Mouse (Mus musculus): Measurements from ENCODE around the gene Ankrd11. TPM values are rescaled to one million over a fixed set of nuclear protein-coding genes. Genes with fewer than 3 reads are reported as not detected.

Gene Ankrd11
- 100 to 1,000 TPM; 165 to 176 TPM for total RNA-seq (2021)
- long read RNA-seq, experiment 1, full-length matches to known transcripts, result 5 of 81 reads
- long read RNA-seq, experiment 1, partial matches to known transcripts, result 60 of 81 reads
- long read RNA-seq, experiment 1, other reads (novel, unspliced or antisense), result 16 of 81 reads
- long read RNA-seq, experiment 2, full-length matches to known transcripts, result 3 of 96 reads
- long read RNA-seq, experiment 2, partial matches to known transcripts, result 77 of 96 reads
- long read RNA-seq, experiment 2, other reads (novel, unspliced or antisense), result 16 of 96 reads

DNA sequence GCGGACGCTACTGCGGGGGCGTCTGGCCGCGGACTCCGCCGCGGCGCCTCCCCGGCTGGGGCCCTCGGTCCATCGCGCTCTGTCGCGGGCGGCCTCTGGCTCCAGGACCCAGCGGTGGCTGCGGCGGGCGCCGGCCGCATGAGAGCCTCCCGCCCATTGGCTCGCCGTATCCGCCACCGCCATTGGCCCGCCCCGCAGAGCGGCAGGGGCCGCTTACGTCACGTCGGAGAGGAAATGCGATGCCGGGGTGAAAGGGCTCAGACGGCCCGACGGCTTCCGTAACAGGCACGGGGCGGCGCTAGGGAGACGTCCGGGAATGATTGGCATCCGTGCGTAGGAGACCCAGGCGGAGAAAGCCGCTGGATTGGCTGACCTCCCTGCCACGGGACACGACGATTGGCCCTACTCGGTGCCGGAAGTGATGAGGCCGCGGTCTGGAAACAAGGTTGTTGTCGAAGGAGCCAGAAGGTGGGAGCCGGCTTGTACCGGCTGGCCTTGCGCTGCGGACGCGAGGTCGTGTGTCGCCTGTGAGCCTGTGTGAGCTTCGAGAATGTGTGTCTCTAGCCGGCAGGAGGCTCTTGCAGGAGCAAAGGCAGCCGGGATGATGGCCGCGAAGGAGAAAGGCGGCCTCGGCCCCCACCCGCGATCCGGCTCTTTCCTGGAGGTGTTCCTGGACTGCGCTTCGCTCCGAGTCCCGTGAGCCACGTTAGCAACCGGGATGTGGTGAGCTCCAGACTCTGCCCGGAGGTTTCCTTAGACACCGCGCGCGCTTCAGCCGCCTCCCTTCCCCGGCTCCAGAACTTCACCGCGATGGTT is at the start of gene Ankrd11:
Gene Ankrd11, minus strand, starts transcription at position 120 of the 816 bp plus-strand sequence.
- peak within 1 kb of the TSS; percentile 91 for H3K4me3 ChIP-seq
- TF ChIP-seq CTCF (conservative IDR thresholded peaks at IDR 0.05), result peak; percentile 65
- DNase-seq (ENCODE audit: low spot score in 2 of 2), result peak; percentile 99 to 100
- H3K27ac ChIP-seq, result peak within 1 kb of the TSS; percentile 98

DNA sequence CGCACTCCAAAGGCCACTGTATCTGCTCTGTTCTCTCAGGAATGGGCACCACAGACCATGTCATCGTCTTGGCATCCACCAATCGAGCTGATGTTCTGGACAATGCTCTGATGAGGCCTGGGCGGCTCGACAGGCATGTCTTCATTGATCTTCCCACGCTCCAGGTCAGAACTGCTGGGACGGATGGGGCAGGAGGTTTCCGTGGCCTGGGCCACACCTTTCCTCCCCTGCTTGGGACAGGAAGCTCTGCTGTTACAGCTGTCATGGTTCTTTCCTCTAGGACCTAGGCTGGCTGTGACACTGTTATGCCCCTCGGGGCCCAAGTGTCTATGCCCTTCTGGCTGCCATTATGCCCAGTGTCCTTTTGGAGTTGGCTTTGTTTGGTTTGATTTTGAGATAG is 45.2 kb upstream of the Ankrd11 start:
- Histone ChIP-seq H3K27ac (no peak overlapping the region), H3K4me3 (no peak overlapping the region)
- no peak for TF ChIP-seq CTCF (conservative IDR thresholded peaks at IDR 0.05)
- DNase-seq (ENCODE audit: low spot score in 2 of 2), result no peak

DNA sequence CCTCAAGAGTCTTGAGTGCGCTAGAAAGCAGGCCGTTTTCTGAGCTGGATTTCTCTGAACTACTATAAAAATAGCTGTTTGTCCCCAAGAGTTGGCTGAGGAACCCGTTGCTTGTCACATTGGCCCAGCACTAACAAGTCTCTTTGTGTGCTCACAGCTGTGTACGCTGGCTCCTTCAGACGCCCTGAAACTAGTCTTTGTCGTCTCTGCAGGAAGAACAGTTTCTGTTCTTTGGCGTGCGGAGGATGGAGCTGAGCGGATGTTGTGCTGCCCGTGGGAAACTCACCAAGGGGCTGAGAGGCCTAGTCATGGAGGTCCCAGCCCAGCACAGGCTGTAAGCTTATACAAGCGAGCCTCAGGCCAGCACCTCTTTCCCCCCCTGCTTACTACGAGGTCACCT is 41.5 kb upstream of the Ankrd11 start:
- peak overlapping the region; percentile 88 for H3K27ac ChIP-seq
- no peak overlapping the region for H3K4me3 ChIP-seq
- no peak for TF ChIP-seq CTCF (conservative IDR thresholded peaks at IDR 0.05)
- DNase-seq (ENCODE audit: low spot score in 2 of 2), result peak in 1 of 2 experiments; percentile 69

DNA sequence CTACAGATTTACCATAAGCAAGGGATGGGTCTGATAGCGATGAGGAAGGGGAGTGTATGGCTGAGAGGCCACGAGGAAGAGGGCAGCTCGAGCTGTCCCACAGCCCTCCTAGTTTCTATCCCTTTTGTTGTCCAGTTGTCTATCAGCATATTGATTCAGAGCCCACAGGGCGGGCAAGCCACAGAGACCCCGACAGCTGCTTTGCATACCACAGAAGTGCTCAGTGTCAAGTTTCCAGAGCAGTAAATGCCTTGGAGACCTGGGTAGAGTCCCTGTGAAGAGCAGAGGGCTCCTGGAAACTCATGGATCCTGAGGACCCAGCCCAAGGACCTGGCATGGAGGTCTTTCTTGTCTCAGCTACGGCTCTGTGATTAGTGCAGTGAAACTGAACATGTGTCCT is 40.9 kb upstream of the Ankrd11 start:
- Histone ChIP-seq H3K27ac (peak overlapping the region; percentile 88), H3K4me3 (no peak overlapping the region)
- no peak for TF ChIP-seq CTCF (conservative IDR thresholded peaks at IDR 0.05)
- DNase-seq (ENCODE audit: low spot score in 2 of 2), result no peak

DNA sequence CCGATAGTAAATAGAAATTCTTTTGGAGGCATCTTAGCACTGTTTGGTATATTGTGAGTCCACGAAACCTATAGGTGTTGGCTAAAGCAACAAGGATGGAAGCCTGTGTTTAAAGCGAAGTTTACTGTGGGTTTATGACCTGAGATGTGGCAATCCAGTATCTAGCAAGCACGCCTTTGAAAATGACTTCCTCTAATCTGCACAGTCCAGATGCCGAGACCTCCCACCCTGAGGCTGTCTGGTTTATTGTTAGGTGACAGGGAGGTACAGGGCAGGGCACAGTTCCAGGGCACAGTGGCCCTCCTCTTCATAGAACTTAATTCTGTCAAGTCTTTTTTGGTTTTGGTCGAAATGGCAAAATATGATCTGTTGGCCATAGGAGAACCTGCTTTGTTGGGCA is 35.1 kb upstream of the Ankrd11 start:
- no peak for TF ChIP-seq CTCF (conservative IDR thresholded peaks at IDR 0.05)

DNA sequence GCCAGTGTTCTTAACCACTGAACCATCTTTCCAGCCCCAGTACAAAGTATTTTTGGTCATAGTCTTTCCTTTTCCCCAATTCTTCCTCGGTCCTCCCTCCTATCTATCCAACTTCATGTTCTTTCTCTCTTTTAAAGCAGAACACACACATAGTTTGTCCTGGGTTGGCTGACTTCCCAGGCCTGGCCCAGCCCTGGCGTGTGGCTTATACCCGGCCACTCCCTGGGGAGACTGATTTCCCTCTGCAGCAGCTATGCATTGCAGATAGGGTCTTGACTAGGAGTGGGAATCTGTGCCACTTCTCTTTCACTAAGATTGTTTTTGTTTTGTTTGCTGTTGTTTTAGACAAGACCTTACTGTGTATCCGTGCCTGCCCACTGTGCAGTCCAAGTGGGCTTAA is 29.1 kb upstream of the Ankrd11 start:
- Histone ChIP-seq H3K27ac (no peak overlapping the region), H3K4me3 (no peak overlapping the region)
- no peak for TF ChIP-seq CTCF (conservative IDR thresholded peaks at IDR 0.05)
- DNase-seq (ENCODE audit: low spot score in 2 of 2), result no peak

More for the DNA sequence above, 35.1 kb upstream of the Ankrd11 start:
- DNase-seq (ENCODE audit: low spot score in 2 of 2), result no peak
- Histone ChIP-seq H3K4me3 (no peak overlapping the region), H3K27ac (no peak overlapping the region)

DNA sequence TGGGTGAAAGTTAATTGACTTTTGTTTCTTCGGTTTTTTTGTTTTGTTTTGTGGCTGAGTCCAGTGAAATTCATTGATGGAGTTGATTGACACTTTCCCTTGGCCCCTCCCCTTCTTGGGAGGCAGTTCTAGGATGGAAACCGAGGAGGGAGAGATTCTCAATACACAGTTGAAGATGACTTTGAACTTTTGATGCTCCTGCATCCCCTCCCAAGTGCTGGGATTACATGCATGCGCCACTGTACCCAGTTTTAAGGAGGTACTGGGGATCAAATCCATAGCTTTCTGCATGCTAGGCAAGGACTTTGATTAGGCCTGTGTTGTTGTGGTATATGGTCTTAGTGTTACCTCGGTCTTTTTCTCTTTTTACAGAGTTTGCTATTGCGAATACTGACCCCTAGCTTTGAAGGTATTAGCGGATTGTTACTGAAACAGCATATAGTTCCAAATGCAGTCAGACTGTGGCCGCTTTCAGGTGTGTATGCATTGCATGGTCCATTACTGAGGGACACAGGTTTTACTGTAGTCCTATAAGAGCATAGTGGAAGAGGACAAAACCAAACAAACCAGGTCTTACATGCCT is 24.1 kb upstream of the Ankrd11 start:
- peak; percentile 32 for TF ChIP-seq CTCF (conservative IDR thresholded peaks at IDR 0.05)
- Histone ChIP-seq H3K4me3 (peak overlapping the region; percentile 82), H3K27ac (peak overlapping the region; percentile 98)
- DNase-seq (ENCODE audit: low spot score in 2 of 2), result no peak

DNA sequence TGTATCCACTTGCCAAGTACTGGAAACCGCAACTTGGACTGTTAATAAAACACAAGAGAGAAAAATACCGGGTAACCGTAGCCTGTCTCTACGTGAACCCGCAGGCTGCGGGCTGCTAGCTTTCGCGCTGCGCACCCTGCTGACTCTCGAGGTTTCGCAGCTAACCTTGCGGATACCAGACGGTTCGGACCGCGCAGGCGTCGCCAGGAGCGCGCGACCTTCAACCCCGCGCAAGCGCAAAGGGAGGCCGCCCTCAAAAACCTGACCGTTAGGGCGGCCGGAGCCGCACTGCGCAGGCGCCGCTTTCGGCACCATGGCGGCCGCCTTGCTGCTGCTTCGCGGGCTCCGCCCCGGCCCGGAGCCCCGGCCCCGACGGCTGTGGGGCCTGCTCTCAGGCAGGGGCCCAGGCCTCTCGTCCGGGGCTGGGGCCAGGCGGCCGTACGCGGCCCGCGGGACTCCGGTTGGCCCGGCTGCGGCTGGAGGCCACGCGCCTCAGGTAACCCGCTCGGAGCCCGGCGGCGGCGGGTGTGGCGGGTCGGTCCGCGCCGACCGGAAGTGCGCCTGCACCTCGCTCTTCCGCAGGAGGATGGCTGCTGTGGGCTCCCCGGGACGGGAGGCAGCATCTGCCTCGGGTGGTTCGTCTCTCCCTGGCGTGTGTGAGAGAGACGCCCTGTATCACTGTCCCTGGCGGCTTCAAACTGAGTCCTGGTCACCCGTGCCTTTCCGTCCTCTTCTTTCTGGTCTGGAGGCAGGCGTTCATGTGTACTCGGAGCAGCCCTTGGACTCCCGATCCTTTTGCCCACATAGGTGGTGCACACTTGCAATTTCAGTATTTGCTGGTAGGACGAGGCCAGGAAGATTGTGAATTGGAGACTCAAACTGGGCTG is 23.4 kb upstream of the Ankrd11 start:
- Histone ChIP-seq H3K4me3 (peak overlapping the region; percentile 82), H3K27ac (peak overlapping the region; percentile 98)
- TF ChIP-seq CTCF (conservative IDR thresholded peaks at IDR 0.05), result peak; percentile 72
- DNase-seq (ENCODE audit: low spot score in 2 of 2), result peak; percentile 95 to 97

DNA sequence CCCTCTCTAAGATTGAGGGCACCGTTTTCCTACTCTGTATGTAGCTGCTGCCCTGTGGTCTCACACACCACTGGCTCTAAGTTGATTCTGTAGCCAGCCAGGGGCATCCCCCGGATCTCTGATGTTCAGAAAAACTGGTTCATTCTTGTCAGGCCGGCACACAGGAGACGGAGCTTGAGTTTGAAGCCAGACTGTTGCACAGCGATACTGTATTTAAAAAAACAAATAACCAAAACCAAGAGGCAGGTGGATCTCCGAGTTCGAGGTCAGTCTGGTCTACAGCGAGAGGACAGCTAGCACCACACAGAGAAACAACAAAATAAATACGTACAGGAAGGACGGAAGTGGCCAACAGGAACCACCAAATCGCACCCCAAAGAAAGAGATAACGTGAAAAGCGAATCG is 22.7 kb upstream of the Ankrd11 start:
- TF ChIP-seq CTCF (conservative IDR thresholded peaks at IDR 0.05), result no peak

DNA sequence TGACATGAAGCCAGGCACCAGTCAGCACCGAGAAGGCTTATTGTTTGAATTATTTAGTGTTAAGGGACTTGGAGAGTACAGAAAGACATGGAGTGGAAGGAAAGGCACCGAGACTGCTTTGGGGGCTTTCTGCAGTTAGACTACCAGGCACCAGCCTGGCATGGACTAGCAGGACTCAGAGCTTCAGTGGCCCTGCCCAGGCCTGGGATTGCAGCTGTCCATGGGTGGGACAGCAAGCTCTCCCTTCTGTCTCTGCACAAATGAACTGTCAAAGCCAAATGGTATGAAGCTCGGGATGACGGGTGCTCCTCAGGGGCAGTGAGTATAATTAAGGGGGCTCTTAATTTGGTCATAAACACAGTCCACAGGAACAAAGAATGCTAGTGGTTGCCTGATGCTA is 22.0 kb upstream of the Ankrd11 start:
- DNase-seq (ENCODE audit: low spot score in 2 of 2), result no peak
- peak overlapping the region; percentile 82; the same call in 1 of the 2 replicates for H3K4me3 ChIP-seq
- TF ChIP-seq CTCF (conservative IDR thresholded peaks at IDR 0.05), result no peak
- peak overlapping the region; percentile 98 for H3K27ac ChIP-seq

More for the DNA sequence above, 22.7 kb upstream of the Ankrd11 start:
- no peak for DNase-seq (ENCODE audit: low spot score in 2 of 2)
- Histone ChIP-seq H3K4me3 (peak overlapping the region; percentile 82), H3K27ac (peak overlapping the region; percentile 98)

DNA sequence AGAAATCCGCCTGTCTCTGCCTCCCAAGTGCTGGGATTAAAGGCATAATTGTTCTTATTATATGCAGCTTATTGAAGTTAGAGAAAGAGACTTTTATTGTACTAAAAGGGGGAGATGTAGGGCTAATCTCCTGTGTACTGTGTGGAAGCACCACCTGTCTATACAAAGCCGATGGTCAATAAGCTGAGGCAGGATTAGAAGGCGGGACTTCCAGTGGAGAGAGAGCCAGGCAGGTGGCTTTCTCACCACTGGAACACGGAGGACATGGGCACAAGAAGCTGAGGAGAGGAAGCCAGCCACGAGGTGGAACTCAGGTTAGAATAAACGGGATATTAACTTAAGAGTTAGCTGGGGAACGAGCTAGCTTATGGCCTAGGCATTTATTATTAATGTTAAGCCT is 20.6 kb upstream of the Ankrd11 start, which contains the start of gene Spg7:
Gene Spg7, plus strand, starts transcription at position 222 of the 400 bp plus-strand sequence.
- TF ChIP-seq CTCF (conservative IDR thresholded peaks at IDR 0.05), result no peak
- no peak for DNase-seq (ENCODE audit: low spot score in 2 of 2)
- Histone ChIP-seq H3K27ac (no peak within 1 kb of the TSS), H3K4me3 (no peak within 1 kb of the TSS)

DNA sequence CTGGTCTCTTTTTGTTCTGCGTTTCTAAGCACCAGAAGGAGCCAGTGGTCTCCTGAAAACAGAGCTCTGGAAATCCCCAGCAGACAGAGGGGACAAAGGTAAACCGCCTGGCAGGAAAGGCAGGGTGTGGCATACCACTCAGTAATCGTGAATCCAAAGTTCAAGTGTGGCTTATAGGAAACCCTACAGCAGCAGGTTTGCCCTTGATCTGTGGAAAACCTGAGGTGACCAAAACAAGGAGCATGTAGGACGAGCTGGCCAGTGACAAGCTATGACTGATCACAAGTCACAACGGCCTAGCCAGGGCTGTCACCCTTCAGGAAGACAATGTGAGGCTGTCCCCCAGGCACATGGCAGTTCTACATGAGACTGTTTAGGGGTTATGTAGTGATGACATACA is 9.4 kb upstream of the Ankrd11 start:
- no peak for DNase-seq (ENCODE audit: low spot score in 2 of 2)
- Histone ChIP-seq H3K27ac (no peak overlapping the region), H3K4me3 (no peak overlapping the region)
- TF ChIP-seq CTCF (conservative IDR thresholded peaks at IDR 0.05), result no peak
